Mouse (Mus musculus): ENCODE measurements around the gene Zp3.

DNA sequence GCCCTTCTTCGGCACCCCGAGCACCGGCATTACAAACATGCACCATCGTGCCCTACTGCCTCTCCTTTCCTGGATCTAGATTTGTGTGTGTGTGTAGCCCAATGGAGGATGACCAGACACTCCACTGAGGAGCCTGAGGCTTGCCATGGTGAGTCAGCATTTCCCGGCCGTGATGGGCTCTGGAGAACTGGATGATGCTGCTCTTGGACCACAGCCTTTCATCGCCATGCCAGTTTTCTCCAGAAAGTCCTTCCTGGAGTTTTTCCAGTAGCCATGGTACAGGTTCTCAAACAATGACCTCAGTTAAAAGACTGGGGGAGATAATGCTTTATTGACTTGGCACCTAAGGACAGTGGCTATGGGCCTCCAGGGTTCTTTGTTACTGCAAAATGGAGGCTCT lies 20.0 kb upstream of the Zp3 start:
- TF ChIP-seq POLR2A (IDR thresholded peaks at IDR 0.05; ENCODE audit: low read depth, low read length): no peak
- no peak for TF ChIP-seq CTCF (IDR thresholded peaks at IDR 0.05; ENCODE audit: extremely low read depth, insufficient read length, insufficient replicate concordance, low read depth, low read length)

Data from small intestine, adult 2 months (tissue).